Mouse (Mus musculus) heart, embryonic 12.5 days (tissue): ENCODE results near the gene Olfr968. TPM values are rescaled to one million over a fixed set of nuclear protein-coding genes. Genes with fewer than 3 reads are reported as not detected.

Source experiments
- ATAC-seq: fragments of 200-750 bp; cut with Nextera tagmentation; 2 replicates; pipeline ENCODE4 v1.8.0; 2017; ENCODE audit warnings: moderate TSS enrichment, moderate library complexity; ENCODE audit not compliant: insufficient number of reproducible peaks, low FRiP score
- H3K27ac ChIP-seq: fragments of 300-500 bp; sonication (generic); 2 replicates; pipeline ENCODE4 v1.5.1; 2016; ENCODE audit warnings: mild to moderate bottlenecking, moderate library complexity; ENCODE audit not compliant: poor library complexity, severe bottlenecking
- H3K27me3 ChIP-seq: fragments of 300-500 bp; sonication (generic); replicated peaks from 2 replicates; pipeline ENCODE4 v1.6.1; 2016; ENCODE audit warnings: mild to moderate bottlenecking, moderate library complexity
- H3K36me3 ChIP-seq: fragments of 300-500 bp; sonication (generic); 2 replicates; pipeline ENCODE4 v1.6.1; 2016; ENCODE audit warnings: mild to moderate bottlenecking, moderate library complexity
- H3K4me1 ChIP-seq: fragments of 300-500 bp; sonication (generic); replicated peaks from 2 replicates; pipeline ENCODE4 v1.6.1; 2016; ENCODE audit warnings: mild to moderate bottlenecking
- H3K4me2 ChIP-seq: fragments of 300-500 bp; sonication (generic); 2 replicates; pipeline ENCODE4 v1.6.1; 2016; ENCODE audit warnings: mild to moderate bottlenecking, moderate library complexity
- H3K4me3 ChIP-seq: fragments of 300-500 bp; sonication (generic); 2 replicates; pipeline ENCODE4 v1.5.1; 2016; ENCODE audit warnings: mild to moderate bottlenecking
- H3K9ac ChIP-seq: fragments of 300-500 bp; sonication (generic); 2 replicates; pipeline ENCODE4 v1.6.1; 2016; ENCODE audit warnings: mild to moderate bottlenecking, moderate library complexity
- H3K9me3 ChIP-seq: fragments of 300-500 bp; sonication (generic); replicated peaks from 2 replicates; pipeline ENCODE4 v1.6.1; 2016; ENCODE audit warnings: mild to moderate bottlenecking, moderate library complexity
- WGBS: fragments of 180-500 bp; shearing (Covaris S2); methylation state at CpG from one replicate; pipeline ENCODE4 v1.1.7; 2016; 5-methylcytosine and 5-hydroxymethylcytosine counted together
- polyA plus RNA-seq: library from polyadenylated mRNA; unstranded; fragments of >200 nt; fragmentation: Nextera tagmentation; extraction: Ambion mirVana; gene quantifications from 2 replicates; pipeline ENCODE4 v1.2.1, GENCODE M21; 2016

Gene Olfr968
- polyA plus RNA-seq = not detected in 2 replicates

- WGBS = 60% methylated on average over 1 of the region's 1 CpGs
- Histone ChIP-seq H3K9me3 (no peaks in the 10 kb centered on the region), H3K4me2 (no peak within 1 kb of the TSS), H3K27ac (no peak within 1 kb of the TSS), H3K4me1 (no peaks in the 10 kb centered on the region), H3K36me3 (no peaks in the 10 kb centered on the region), H3K4me3 (no peak within 1 kb of the TSS), H3K9ac (no peak within 1 kb of the TSS), H3K27me3 (no peaks in the 10 kb centered on the region)
- no peak for ATAC-seq
These were observed at the start of gene Olfr968 for GRCm38 (mm10) chr9:39783153-39783552. Gene Olfr968 (minus strand): TSS chr9:39783253.

- ATAC-seq = no peak
- Histone ChIP-seq H3K9ac (no peak within 1 kb of the TSS), H3K4me3 (no peak within 1 kb of the TSS), H3K4me1 (no peaks in the 10 kb centered on the region), H3K36me3 (no peaks in the 10 kb centered on the region), H3K27me3 (no peaks in the 10 kb centered on the region), H3K9me3 (no peaks in the 10 kb centered on the region), H3K27ac (no peak within 1 kb of the TSS), H3K4me2 (no peak within 1 kb of the TSS)
- WGBS = 67% methylated on average over 4 of the region's 4 CpGs
These were observed 25.5 kb upstream of the Olfr968 start, which contains the start of gene Olfr970 for GRCm38 (mm10) chr9:39808560-39808959. Gene Olfr970 (plus strand): TSS chr9:39808860.

- Histone ChIP-seq H3K9me3 (no peaks in the 10 kb centered on the region), H3K4me3 (no peak within 1 kb of the TSS), H3K27me3 (no peaks in the 10 kb centered on the region), H3K4me2 (no peak within 1 kb of the TSS), H3K27ac (no peak within 1 kb of the TSS), H3K9ac (no peak within 1 kb of the TSS), H3K4me1 (no peaks in the 10 kb centered on the region), H3K36me3 (no peaks in the 10 kb centered on the region)
- no peak for ATAC-seq
- WGBS = 65% methylated on average over 2 of the region's 2 CpGs
These were observed 7.5 kb upstream of the Olfr968 start, which contains the start of gene Olfr969 for GRCm38 (mm10) chr9:39790558-39790957. Gene Olfr969 (plus strand): TSS chr9:39790945.

GRCm38 (mm10) chr9:39746428-39746827, 36.6 kb downstream of the Olfr968 start:
- H3K27ac ChIP-seq = no peak overlapping the region
- no peak overlapping the region for H3K9ac ChIP-seq
- no peaks in the 10 kb centered on the region for H3K27me3 ChIP-seq
- H3K4me3 ChIP-seq = no peak overlapping the region
- peaks cover 3% of the 10 kb centered on the region; the same call in 1 of the 2 replicates for H3K9me3 ChIP-seq
- H3K36me3 ChIP-seq = no peaks in the 10 kb centered on the region
- ATAC-seq = no peak
- WGBS = 72% methylated on average over 1 of the region's 1 CpGs
- no peaks in the 10 kb centered on the region for H3K4me1 ChIP-seq
- H3K4me2 ChIP-seq = no peak overlapping the region

- Histone ChIP-seq H3K4me3 (no peak within 1 kb of the TSS), H3K4me2 (no peak within 1 kb of the TSS), H3K27ac (no peak within 1 kb of the TSS), H3K27me3 (no peaks in the 10 kb centered on the region), H3K9ac (no peak within 1 kb of the TSS), H3K36me3 (no peaks in the 10 kb centered on the region), H3K4me1 (no peaks in the 10 kb centered on the region), H3K9me3 (peaks cover 3% of the 10 kb centered on the region; the same call in 1 of the 2 replicates)
- ATAC-seq = no peak
These were observed 37.1 kb downstream of the Olfr968 start, which contains the start of gene Olfr967 for GRCm38 (mm10) chr9:39745949-39746348. Gene Olfr967 (plus strand): TSS chr9:39746249.

GRCm38 (mm10) chr9:39740741-39741140, 42.3 kb downstream of the Olfr968 start:
- Histone ChIP-seq H3K9ac (no peak overlapping the region), H3K9me3 (peaks cover 3% of the 10 kb centered on the region; the same call in 1 of the 2 replicates), H3K4me2 (no peak overlapping the region), H3K27me3 (no peaks in the 10 kb centered on the region), H3K27ac (no peak overlapping the region), H3K36me3 (no peaks in the 10 kb centered on the region), H3K4me3 (no peak overlapping the region), H3K4me1 (no peaks in the 10 kb centered on the region)
- WGBS = 85% methylated on average over 1 of the region's 1 CpGs
- no peak for ATAC-seq

GRCm38 (mm10) chr9:39730678-39731077, 52.4 kb downstream of the Olfr968 start, which contains the start of gene Olfr150:
Gene Olfr150 (plus strand): TSS chr9:39730978.
- Histone ChIP-seq H3K36me3 (no peaks in the 10 kb centered on the region), H3K9me3 (no peaks in the 10 kb centered on the region), H3K4me2 (no peak within 1 kb of the TSS), H3K4me3 (no peak within 1 kb of the TSS), H3K4me1 (no peaks in the 10 kb centered on the region), H3K27me3 (no peaks in the 10 kb centered on the region), H3K27ac (no peak within 1 kb of the TSS), H3K9ac (no peak within 1 kb of the TSS)
- ATAC-seq = no peak

Other genes starting within 250 kb of the Olfr968 start
- gene Olfr958, start 229.2 kb downstream of the Olfr968 start, polyA plus RNA-seq = not detected in 2 replicates
- not detected in 2 replicates for gene Olfr959, start 207.7 kb downstream of the Olfr968 start, polyA plus RNA-seq
- 11.0 and 11.4 TPM in 2 replicates for gene AW551984, start 178.8 kb downstream of the Olfr968 start, polyA plus RNA-seq
- not detected in 2 replicates for gene Olfr148, start 172.6 kb downstream of the Olfr968 start, polyA plus RNA-seq
- not detected in 2 replicates for gene Olfr960, start 161.9 kb downstream of the Olfr968 start, polyA plus RNA-seq
- not detected in 2 replicates for gene Olfr961, start 138.2 kb downstream of the Olfr968 start, polyA plus RNA-seq
- gene Olfr963, start 116.0 kb downstream of the Olfr968 start, polyA plus RNA-seq = not detected in 2 replicates
- gene Olfr149, start 76.1 kb downstream of the Olfr968 start, polyA plus RNA-seq = not detected in 2 replicates
- gene Olfr965, start 71.9 kb downstream of the Olfr968 start, polyA plus RNA-seq = not detected in 2 replicates
- not detected in 2 replicates for gene Olfr150, start 52.3 kb downstream of the Olfr968 start, polyA plus RNA-seq
- gene Olfr967, start 37.0 kb downstream of the Olfr968 start, polyA plus RNA-seq = not detected in 2 replicates
- not detected in 2 replicates for gene Olfr969, start 7.7 kb upstream of the Olfr968 start, polyA plus RNA-seq
- gene Olfr970, start 25.6 kb upstream of the Olfr968 start, polyA plus RNA-seq = not detected in 2 replicates
- not detected in 2 replicates for gene Olfr971, start 53.6 kb upstream of the Olfr968 start, polyA plus RNA-seq
- not detected in 2 replicates for gene Olfr972, start 83.2 kb upstream of the Olfr968 start, polyA plus RNA-seq
- not detected in 2 replicates for gene Olfr229, start 124.1 kb upstream of the Olfr968 start, polyA plus RNA-seq
- not detected in 2 replicates for gene Olfr974, start 154.2 kb upstream of the Olfr968 start, polyA plus RNA-seq
- gene Olfr975, start 168.8 kb upstream of the Olfr968 start, polyA plus RNA-seq = not detected in 2 replicates
- not detected in 2 replicates for gene Olfr976, start 177.9 kb upstream of the Olfr968 start, polyA plus RNA-seq
- gene Olfr978, start 208.9 kb upstream of the Olfr968 start, polyA plus RNA-seq = not detected in 2 replicates
- gene Olfr979, start 220.2 kb upstream of the Olfr968 start, polyA plus RNA-seq = not detected in 2 replicates
- not detected in 2 replicates for gene Olfr980, start 226.3 kb upstream of the Olfr968 start, polyA plus RNA-seq
- gene Olfr981, start 238.2 kb upstream of the Olfr968 start, polyA plus RNA-seq = not detected in 2 replicates